Mouse (Mus musculus): ENCODE data around the gene H2afb1. TPM values are rescaled to one million over a fixed set of nuclear protein-coding genes. Genes with fewer than 3 reads are reported as not detected.
"Not testable (repeated sequence)": the region's sequence is repeated elsewhere in the genome, so short reads cannot be mapped to it uniquely, and the experiment has no call there.

Gene H2afb1
- total RNA-seq (2022): not detected

DNA sequence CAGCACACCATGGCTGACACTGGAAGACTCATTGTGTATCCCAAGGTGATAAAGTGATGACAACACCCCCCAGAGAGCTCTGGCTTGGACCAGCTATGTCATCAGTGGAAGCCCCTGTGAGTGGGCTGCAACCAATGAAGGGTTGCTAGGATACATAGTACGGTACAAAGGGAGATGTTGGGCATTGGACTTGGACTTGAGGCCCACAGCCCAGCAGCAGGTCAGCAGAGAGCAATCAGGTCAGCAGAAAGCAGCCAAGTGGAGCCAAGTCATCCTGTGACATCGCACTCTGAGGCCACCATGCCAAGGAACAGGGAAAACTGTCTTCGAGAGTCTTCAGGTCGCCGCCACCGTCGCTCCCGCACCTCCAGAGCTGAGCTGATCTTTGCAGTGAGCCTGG, at the start of gene H2afb1:
Gene H2afb1, plus strand, starts transcription at position 301 of the 400 bp plus-strand sequence.
- not testable (repeated sequence) for DNase-seq (ENCODE audit: low spot score in 2 of 2)

DNA sequence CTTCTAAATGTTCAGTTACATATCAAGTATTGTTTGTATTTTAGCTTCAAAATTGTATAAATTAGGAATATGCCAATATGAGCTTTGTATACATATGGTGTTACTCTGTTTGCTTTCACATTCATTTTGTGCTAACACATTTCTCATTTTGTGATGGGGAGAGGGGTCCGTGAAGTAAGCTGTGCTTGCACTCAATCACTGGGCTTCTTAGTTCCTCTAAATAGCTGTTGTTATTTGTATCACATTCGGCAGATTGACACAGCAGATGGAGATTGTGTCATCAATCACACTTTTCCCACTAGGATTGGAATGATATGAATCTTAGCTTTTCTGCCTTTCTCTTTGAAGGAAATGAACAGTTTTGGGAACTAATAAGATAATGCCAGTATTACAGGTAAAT, 21.5 kb downstream of the H2afb1 start:
- DNase-seq (ENCODE audit: low spot score in 2 of 2): no peak

Data from left cerebral cortex, adult 8-10 months (tissue).